Mouse (Mus musculus) embryonic fibroblast, embryonic 13.5 days (primary cell): ENCODE results near the gene Gm29735. TPM values are rescaled to one million over a fixed set of nuclear protein-coding genes. Genes with fewer than 3 reads are reported as not detected.
A peak's percentile ranks its signal among the peaks of the same experiment; 100 is the strongest.
"Not testable (repeated sequence)": the region's sequence is repeated elsewhere in the genome, so short reads cannot be mapped to it uniquely, and the experiment has no call there.

ENCODE experiments used
- H3K27ac ChIP-seq: 2 replicates; pipeline ENCODE4 v1.5.1; 2012; ENCODE audit warnings: low read length, control low read depth, inconsistent platforms; ENCODE audit not compliant: insufficient read depth
- H3K4me1 ChIP-seq: 2 replicates; pipeline ENCODE4 v1.6.1; 2011; ENCODE audit warnings: low read length; ENCODE audit not compliant: control insufficient read depth, insufficient read depth
- H3K4me3 ChIP-seq: 2 replicates; pipeline ENCODE4 v1.5.1; 2011; ENCODE audit warnings: mild to moderate bottlenecking, control low read depth, low read length; ENCODE audit not compliant: insufficient read depth
- CTCF ChIP-seq: IDR thresholded peaks from 2 replicates; pipeline ENCODE4 v1.5.1; 2011; ENCODE audit warnings: mild to moderate bottlenecking, control low read depth, low read length, moderate library complexity, borderline replicate concordance; ENCODE audit not compliant: insufficient read depth
- POLR2A ChIP-seq: IDR thresholded peaks from 2 replicates; pipeline ENCODE4 v1.6.1; 2011; ENCODE audit warnings: low read depth, mild to moderate bottlenecking, control low read depth, low read length, moderate library complexity
- polyA plus RNA-seq: library from polyadenylated mRNA; stranded (reverse); fragments of >200 nt; gene quantifications from 2 replicates; pipeline ENCODE4 v1.2.4, GENCODE M21; 2011; ENCODE audit warnings: low read depth; ENCODE audit not compliant: missing spikeins, insufficient read length

Gm29735 gene
- polyA plus RNA-seq, 1 experiment: not detected

DNA sequence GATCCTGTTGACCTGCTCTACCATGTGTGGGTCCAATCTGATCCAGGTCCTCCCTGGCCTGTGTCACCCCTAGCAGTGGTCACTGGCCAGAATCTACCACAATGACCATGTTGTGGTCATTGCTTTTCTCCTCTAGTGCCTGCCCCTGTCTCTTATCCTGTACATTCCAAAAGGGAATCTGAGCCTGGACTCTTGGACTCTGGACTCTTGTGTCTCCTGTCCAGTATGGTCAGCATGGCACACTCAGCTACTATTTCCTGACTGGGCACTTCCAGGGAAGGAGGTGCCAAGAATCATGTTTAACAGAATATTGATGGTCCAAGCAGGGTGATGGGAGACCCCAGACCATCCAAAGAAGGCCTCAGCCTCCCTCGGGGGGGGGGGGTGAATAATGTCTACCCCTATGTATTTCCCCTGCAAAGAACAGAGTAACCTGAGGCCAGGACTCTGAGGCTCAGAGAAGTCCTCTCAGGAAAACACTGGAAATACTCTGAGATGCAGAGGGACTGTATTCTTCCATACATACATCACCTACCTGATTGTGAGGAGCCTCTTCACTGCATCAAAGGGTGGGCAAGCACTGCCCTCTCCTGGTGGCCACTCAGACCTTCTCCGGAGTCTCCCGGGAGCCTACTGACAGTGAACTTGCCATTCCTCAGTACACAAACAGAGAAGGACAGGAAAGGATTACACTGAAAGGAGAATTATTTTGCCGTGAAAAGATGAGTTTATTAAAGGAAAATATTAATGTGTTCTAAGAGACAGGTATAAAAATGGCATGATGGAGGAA is 22.5 kb downstream of the Gm29735 start:
- TF ChIP-seq POLR2A (no peak), CTCF (peak; percentile 37; the same call in 1 of the 2 replicates)
- Histone ChIP-seq H3K4me3 (no peak overlapping the region), H3K27ac (no peak overlapping the region), H3K4me1 (no peaks in the 10 kb centered on the region)

DNA sequence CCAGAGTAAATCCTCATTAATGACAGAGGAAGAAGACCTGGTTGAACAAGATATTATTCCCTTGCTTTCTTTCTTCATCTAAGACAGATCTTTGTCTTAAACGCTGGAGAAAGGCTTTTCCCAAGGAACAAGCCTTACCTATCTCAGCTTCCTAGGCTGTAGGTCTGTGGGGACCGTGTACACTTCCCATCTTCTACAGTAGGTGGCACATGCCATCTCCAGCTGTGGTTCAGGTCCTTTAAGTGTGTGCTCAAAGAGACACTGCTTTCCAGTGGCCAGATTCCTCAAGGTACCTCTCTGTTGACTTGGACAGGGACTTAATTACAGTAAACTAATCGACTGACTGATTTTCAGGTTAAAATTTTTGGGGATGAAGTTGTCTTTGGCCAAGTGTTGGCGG is 28.1 kb downstream of the Gm29735 start:
- TF ChIP-seq POLR2A (no peak), CTCF (no peak)
- no peak overlapping the region for H3K4me3 ChIP-seq

DNA sequence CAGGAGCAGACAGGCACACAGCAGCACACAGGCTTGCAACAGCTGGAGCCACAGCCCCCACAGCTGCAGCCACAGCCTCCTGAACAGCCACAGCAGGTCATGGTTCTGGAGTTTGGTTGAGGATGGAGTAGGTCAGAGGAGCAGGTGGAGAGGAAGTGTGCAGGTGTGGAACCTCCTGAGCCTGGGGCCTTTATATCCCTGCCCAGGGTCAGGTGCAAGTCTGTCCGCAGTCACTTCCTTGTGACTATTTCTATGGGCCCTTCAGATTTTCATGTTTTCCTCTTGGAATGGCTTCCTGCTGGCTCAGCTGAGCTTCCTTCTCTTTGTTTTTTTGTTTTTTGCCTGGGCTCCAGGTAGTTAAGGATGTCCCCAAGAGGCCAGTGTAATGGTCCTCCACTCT is 36.3 kb downstream of the Gm29735 start, which contains the start of gene Gm45618:
Gene Gm45618, minus strand, starts transcription at position 101 of the 400 bp plus-strand sequence.
- H3K27ac ChIP-seq, H3K4me1 ChIP-seq, H3K4me3 ChIP-seq: not testable (repeated sequence)

More for the DNA sequence above, 28.1 kb downstream of the Gm29735 start:
- Histone ChIP-seq H3K27ac (no peak overlapping the region), H3K4me1 (no peaks in the 10 kb centered on the region)

DNA sequence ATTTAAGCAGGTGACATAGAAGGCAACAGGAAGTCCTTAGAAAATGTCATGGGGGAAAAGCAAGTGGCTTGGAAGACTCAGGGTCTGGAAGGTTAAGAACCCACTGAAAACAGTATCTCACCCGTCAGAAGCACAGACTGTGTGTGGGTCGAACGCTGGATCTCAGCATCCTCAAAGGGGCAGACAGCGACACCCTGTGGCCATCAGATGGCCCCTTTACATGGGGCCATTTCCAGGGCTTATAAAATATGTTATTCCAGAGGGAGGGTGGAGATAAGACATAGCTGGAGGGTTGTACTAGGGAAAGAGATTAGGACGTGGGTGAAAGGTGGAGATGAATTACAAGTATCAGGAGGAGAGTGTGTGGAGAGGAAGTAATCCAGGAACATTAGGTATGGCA is 37.3 kb downstream of the Gm29735 start:
- Histone ChIP-seq H3K4me3 (no peak overlapping the region), H3K27ac (no peak overlapping the region), H3K4me1 (no peaks in the 10 kb centered on the region)
- TF ChIP-seq CTCF (peak; percentile 34; the same call in 1 of the 2 replicates), POLR2A (no peak)

Other genes starting within 250 kb of the Gm29735 start
- gene Tollip, start 238.6 kb downstream of the Gm29735 start, polyA plus RNA-seq: 40.3 and 43.8 TPM in 2 replicates
- not detected in 2 replicates for gene Brsk2, start 207.4 kb downstream of the Gm29735 start, polyA plus RNA-seq
- 15.2 and 15.9 TPM in 2 replicates for gene Mob2, start 96.0 kb downstream of the Gm29735 start, polyA plus RNA-seq
- 5.1 and 5.4 TPM in 2 replicates for gene Dusp8, start 61.3 kb downstream of the Gm29735 start, polyA plus RNA-seq
- not detected in 2 replicates for gene Gm45618, start 36.4 kb downstream of the Gm29735 start, polyA plus RNA-seq
- not detected in 2 replicates for gene Gm39115, start 21.1 kb downstream of the Gm29735 start, polyA plus RNA-seq
- gene Gm45337, start 12.5 kb downstream of the Gm29735 start, polyA plus RNA-seq: not detected in 2 replicates
- gene Gm4553, start 8.6 kb upstream of the Gm29735 start, polyA plus RNA-seq: not detected in 2 replicates
- gene Krtap5-2, start 18.9 kb upstream of the Gm29735 start, polyA plus RNA-seq: not detected in 2 replicates
- not detected in 2 replicates for gene Gm10153, start 33.3 kb upstream of the Gm29735 start, polyA plus RNA-seq
- not detected in 2 replicates for gene Krtap5-3, start 44.3 kb upstream of the Gm29735 start, polyA plus RNA-seq
- not detected in 2 replicates for gene Gm7579, start 54.7 kb upstream of the Gm29735 start, polyA plus RNA-seq
- not detected in 2 replicates for gene Krtap5-5, start 72.9 kb upstream of the Gm29735 start, polyA plus RNA-seq
- gene Gm40460, start 84.0 kb upstream of the Gm29735 start, polyA plus RNA-seq: not detected in 2 replicates
- gene Gm2431, start 101.2 kb upstream of the Gm29735 start, polyA plus RNA-seq: not detected in 2 replicates
- gene Gm4559, start 117.2 kb upstream of the Gm29735 start, polyA plus RNA-seq: not detected in 2 replicates
- not detected in 2 replicates for gene Krtap5-1, start 140.0 kb upstream of the Gm29735 start, polyA plus RNA-seq
- not detected in 2 replicates for gene Krtap5-4, start 146.4 kb upstream of the Gm29735 start, polyA plus RNA-seq
- 6.0 and 6.5 TPM in 2 replicates for gene Ifitm10, start 216.6 kb upstream of the Gm29735 start, polyA plus RNA-seq
- gene Gm49369, start 225.6 kb upstream of the Gm29735 start, polyA plus RNA-seq: not detected in 2 replicates
- 617 and 890 TPM in 2 replicates for gene Ctsd, start 230.9 kb upstream of the Gm29735 start, polyA plus RNA-seq